Mouse (Mus musculus): Measurements from ENCODE around the gene Dnaja4. TPM values are rescaled to one million over a fixed set of nuclear protein-coding genes. Genes with fewer than 3 reads are reported as not detected.

Dnaja4 gene
- total and polyA plus RNA-seq, 3 experiments: 39.1 to 85.5 (median 81.9) TPM

DNA sequence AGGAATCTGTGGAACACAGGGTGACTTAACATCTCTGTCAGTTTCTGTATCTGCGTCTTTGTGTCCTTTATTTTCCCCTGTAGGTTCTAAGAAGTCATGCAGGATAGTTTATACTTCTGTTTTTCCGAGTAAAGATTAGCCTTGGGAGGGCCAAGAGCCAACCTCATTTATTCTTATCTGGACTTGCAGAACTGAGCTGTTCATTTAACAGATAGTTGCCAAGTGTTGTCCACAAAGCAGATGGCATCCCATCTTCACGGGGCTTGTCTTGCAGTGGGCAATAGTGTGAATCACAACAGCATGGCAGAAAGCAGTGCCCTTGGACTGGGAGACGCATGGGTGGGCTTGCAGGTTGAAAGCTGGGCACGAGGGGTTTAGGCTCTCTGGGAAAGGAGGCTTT is 5.7 kb downstream of the Dnaja4 start:
- H3K27ac ChIP-seq: no peak overlapping the region
- H3K36me3 ChIP-seq (ENCODE audit: control insufficient read depth, insufficient read depth, low read length): peaks cover 38% of the 10 kb centered on the region
- no peak for DNase-seq
- intact Hi-C loops (cut with DNase I): no loop called here
- peaks cover 2% of the 10 kb centered on the region; the same call in 1 of the 2 replicates for H3K79me2 ChIP-seq (replicated peaks; ENCODE audit: control insufficient read depth, insufficient read depth, low read length)
- no peak overlapping the region for H3K9ac ChIP-seq (ENCODE audit: low read depth, low read length)
- H3K4me3 ChIP-seq: no peak overlapping the region
- peaks cover 18% of the 10 kb centered on the region for H3K4me1 ChIP-seq (ENCODE audit: control insufficient read depth, insufficient read depth, low read length)
- no peaks in the 10 kb centered on the region for H3K27me3 ChIP-seq (ENCODE audit: control insufficient read depth, insufficient read depth, low read length)
- WGBS: 51% methylated on average over 5 of the region's 5 CpGs
- TF ChIP-seq POLR2A (IDR thresholded peaks at IDR 0.05; ENCODE audit: insufficient read depth, low read depth, low read length): no peak

DNA sequence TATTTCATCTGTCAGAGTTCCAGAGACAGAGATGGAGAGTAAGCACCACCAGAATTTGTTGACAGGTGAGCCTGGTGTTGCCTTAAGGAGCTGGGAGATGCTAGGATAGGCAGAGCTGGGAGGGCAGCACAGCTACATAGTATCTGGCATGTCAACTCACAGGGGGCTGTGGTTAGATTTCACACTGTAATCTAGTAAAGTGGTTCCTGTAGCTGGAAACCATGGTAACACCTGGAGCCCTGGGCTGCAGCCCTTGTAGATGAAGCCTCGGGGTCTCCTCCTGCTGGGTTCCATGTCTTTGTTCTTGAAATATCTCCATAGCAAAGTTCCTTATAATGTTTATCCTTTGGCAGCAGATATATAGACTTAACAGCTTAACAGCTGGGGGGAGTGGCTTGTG is 6.9 kb downstream of the Dnaja4 start:
- Histone ChIP-seq H3K4me1 (ENCODE audit: control insufficient read depth, insufficient read depth, low read length) (peaks cover 18% of the 10 kb centered on the region), H3K4me3 (no peak overlapping the region), H3K9ac (ENCODE audit: low read depth, low read length) (no peak overlapping the region), H3K79me2 (replicated peaks; ENCODE audit: control insufficient read depth, insufficient read depth, low read length) (peaks cover 2% of the 10 kb centered on the region; the same call in 1 of the 2 replicates), H3K27ac (no peak overlapping the region), H3K36me3 (ENCODE audit: control insufficient read depth, insufficient read depth, low read length) (peaks cover 38% of the 10 kb centered on the region), H3K27me3 (ENCODE audit: control insufficient read depth, insufficient read depth, low read length) (no peaks in the 10 kb centered on the region)
- 67% methylated on average over 1 of the region's 1 CpGs for WGBS
- intact Hi-C loops (cut with DNase I): no loop called here
- DNase-seq: no peak
- no peak for TF ChIP-seq EP300 (IDR thresholded peaks at IDR 0.05; ENCODE audit: insufficient read depth, low read depth, low read length)
- no peak for TF ChIP-seq POLR2A (IDR thresholded peaks at IDR 0.05; ENCODE audit: insufficient read depth, low read depth, low read length)

DNA sequence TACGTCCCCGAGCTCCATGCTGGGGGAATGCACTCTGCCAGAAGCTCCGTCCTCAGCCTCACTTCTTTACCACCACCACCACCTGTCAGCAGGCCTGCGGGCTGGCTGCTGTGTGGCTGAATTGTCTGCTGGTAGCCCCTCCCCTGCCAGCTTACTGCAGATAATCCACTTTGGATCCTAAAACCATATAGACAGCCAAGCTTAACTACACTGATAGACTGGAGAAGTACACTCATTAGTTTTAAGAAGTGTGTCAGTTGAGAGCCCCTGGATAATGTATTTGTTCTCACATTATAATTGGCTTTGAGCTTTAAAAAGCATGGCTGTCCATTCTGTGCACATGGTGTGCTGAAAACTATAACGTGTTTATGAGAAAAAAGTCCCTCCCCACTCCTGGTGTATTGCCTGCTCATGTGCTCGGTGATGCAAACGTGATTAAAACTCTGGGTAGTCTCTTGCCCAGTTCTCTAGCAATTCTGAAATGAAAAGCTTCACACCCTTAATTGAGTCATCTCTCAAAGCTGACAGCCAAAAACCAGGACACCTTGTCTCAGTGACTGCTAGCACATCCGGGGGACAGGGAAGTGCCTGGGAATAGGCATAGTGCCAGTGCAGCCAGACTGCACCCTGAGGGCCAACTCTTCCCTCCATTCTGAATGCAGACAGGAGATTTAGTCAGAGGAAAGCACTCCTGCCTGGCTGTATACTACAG is 8.8 kb downstream of the Dnaja4 start:
- no peak for DNase-seq
- Histone ChIP-seq H3K9ac (ENCODE audit: low read depth, low read length) (no peak overlapping the region), H3K27ac (no peak overlapping the region), H3K4me1 (ENCODE audit: control insufficient read depth, insufficient read depth, low read length) (peaks cover 11% of the 10 kb centered on the region), H3K4me3 (no peak overlapping the region), H3K36me3 (ENCODE audit: control insufficient read depth, insufficient read depth, low read length) (peaks cover 26% of the 10 kb centered on the region), H3K79me2 (replicated peaks; ENCODE audit: control insufficient read depth, insufficient read depth, low read length) (peaks cover 2% of the 10 kb centered on the region; the same call in 1 of the 2 replicates), H3K27me3 (ENCODE audit: control insufficient read depth, insufficient read depth, low read length) (no peaks in the 10 kb centered on the region)
- 48% methylated on average over 8 of the region's 8 CpGs for WGBS
- no peak for TF ChIP-seq CTCF (IDR thresholded peaks at IDR 0.05)
- TF ChIP-seq EP300 (IDR thresholded peaks at IDR 0.05; ENCODE audit: insufficient read depth, low read depth, low read length): no peak
- TF ChIP-seq POLR2A (IDR thresholded peaks at IDR 0.05; ENCODE audit: insufficient read depth, low read depth, low read length): no peak
- intact Hi-C loops (cut with DNase I): no loop called here

DNA sequence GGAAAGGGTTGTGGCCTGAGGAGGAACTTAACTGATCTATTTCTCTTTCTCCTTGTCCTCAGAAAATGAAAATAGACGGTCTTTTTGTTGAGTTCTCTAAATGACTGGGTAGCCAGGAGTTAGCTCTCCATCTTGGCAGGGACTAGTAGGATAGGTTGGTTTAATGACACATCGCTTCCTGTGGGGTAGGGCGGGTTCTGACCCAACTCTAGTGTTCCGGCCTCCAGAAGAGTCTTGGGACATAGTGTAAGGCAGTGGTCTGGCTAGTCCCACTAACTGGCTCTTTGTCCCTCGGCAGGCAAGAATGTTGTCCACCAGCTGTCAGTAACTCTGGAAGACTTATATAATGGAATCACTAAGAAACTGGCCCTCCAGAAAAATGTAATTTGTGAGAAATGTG is 9.4 kb downstream of the Dnaja4 start:
- WGBS: 65% methylated on average over 5 of the region's 5 CpGs
- intact Hi-C loops (cut with DNase I): no loop called here
- no peak overlapping the region for H3K4me3 ChIP-seq
- peaks cover 7% of the 10 kb centered on the region; the same call in 1 of the 2 replicates for H3K4me1 ChIP-seq (ENCODE audit: control insufficient read depth, insufficient read depth, low read length)
- H3K27ac ChIP-seq: no peak overlapping the region
- H3K36me3 ChIP-seq (ENCODE audit: control insufficient read depth, insufficient read depth, low read length): peaks cover 20% of the 10 kb centered on the region
- no peaks in the 10 kb centered on the region for H3K27me3 ChIP-seq (ENCODE audit: control insufficient read depth, insufficient read depth, low read length)
- TF ChIP-seq POLR2A (IDR thresholded peaks at IDR 0.05; ENCODE audit: insufficient read depth, low read depth, low read length): no peak
- TF ChIP-seq EP300 (IDR thresholded peaks at IDR 0.05; ENCODE audit: insufficient read depth, low read depth, low read length): no peak
- no peak for TF ChIP-seq CTCF (IDR thresholded peaks at IDR 0.05)
- no peak overlapping the region for H3K9ac ChIP-seq (ENCODE audit: low read depth, low read length)
- H3K79me2 ChIP-seq (replicated peaks; ENCODE audit: control insufficient read depth, insufficient read depth, low read length): peaks cover 2% of the 10 kb centered on the region; the same call in 1 of the 2 replicates
- no peak for DNase-seq

DNA sequence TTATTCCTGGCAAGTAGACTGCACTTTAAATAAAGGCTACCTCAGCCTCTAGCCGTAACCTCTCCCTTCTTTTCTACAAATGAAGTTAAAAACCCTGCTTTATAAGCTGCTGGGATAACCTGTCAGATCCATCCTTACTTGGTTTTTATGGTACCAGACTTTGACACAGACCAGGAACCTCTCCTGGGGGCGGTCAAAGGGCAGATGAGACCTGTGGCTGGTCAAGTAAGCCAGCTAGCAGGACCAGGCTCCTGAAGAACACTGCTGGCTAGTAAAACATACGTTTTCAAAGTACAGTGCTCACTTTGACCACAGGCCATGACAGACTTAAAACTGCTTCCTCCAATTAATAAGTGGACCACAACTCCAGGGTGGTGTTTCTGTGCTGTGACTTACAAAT is 17.1 kb downstream of the Dnaja4 start:
- Histone ChIP-seq H3K36me3 (ENCODE audit: control insufficient read depth, insufficient read depth, low read length) (peaks cover 3% of the 10 kb centered on the region; the same call in 1 of the 2 replicates), H3K27ac (no peak overlapping the region), H3K4me1 (ENCODE audit: control insufficient read depth, insufficient read depth, low read length) (no peaks in the 10 kb centered on the region), H3K4me3 (no peak overlapping the region), H3K27me3 (ENCODE audit: control insufficient read depth, insufficient read depth, low read length) (no peaks in the 10 kb centered on the region), H3K9ac (ENCODE audit: low read depth, low read length) (no peak overlapping the region), H3K79me2 (replicated peaks; ENCODE audit: control insufficient read depth, insufficient read depth, low read length) (no peaks in the 10 kb centered on the region)
- TF ChIP-seq POLR2A (IDR thresholded peaks at IDR 0.05; ENCODE audit: insufficient read depth, low read depth, low read length): no peak
- TF ChIP-seq CTCF (IDR thresholded peaks at IDR 0.05): no peak
- TF ChIP-seq EP300 (IDR thresholded peaks at IDR 0.05; ENCODE audit: insufficient read depth, low read depth, low read length): no peak
- intact Hi-C loops (cut with DNase I): no loop called here
- 85% methylated on average over 3 of the region's 3 CpGs for WGBS
- no peak for DNase-seq

DNA sequence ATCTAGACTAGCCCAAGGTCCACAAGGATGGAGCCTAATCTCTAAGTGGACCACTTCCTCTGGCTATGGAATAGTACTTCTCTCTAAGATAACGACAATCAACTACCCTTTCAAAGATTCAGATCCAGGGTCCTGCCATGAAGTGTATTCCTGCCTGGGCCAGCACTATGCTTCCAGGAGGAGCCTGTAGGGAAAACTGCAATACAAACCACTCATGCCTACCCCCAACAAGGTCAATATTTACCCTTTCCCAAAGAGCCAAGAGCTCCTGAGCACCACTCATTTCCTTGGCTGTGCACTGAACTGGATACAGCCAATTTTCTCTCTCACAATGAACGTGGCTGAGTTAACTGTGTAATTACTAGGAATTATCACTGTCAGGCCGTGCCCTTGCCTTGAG is 18.9 kb downstream of the Dnaja4 start:
- intact Hi-C loops (cut with DNase I): no loop called here
- Histone ChIP-seq H3K36me3 (ENCODE audit: control insufficient read depth, insufficient read depth, low read length) (peaks cover 3% of the 10 kb centered on the region; the same call in 1 of the 2 replicates), H3K27me3 (ENCODE audit: control insufficient read depth, insufficient read depth, low read length) (no peaks in the 10 kb centered on the region), H3K9ac (ENCODE audit: low read depth, low read length) (no peak overlapping the region), H3K27ac (no peak overlapping the region), H3K4me3 (no peak overlapping the region), H3K4me1 (ENCODE audit: control insufficient read depth, insufficient read depth, low read length) (no peaks in the 10 kb centered on the region), H3K79me2 (replicated peaks; ENCODE audit: control insufficient read depth, insufficient read depth, low read length) (no peaks in the 10 kb centered on the region)
- DNase-seq: no peak
- TF ChIP-seq CTCF (IDR thresholded peaks at IDR 0.05) (no peak), POLR2A (IDR thresholded peaks at IDR 0.05; ENCODE audit: insufficient read depth, low read depth, low read length) (no peak), EP300 (IDR thresholded peaks at IDR 0.05; ENCODE audit: insufficient read depth, low read depth, low read length) (no peak)
- 71% methylated on average over 3 of the region's 3 CpGs for WGBS
